Mouse (Mus musculus) thymus, adult 2 months (tissue): Measurements from ENCODE around the gene Kcnd1. TPM values are rescaled to one million over a fixed set of nuclear protein-coding genes. Genes with fewer than 3 reads are reported as not detected.

Source experiments
- DNase-seq: peaks from one replicate; pipeline ENCODE4 v3.0.0; 2021
- H3K27ac ChIP-seq: fragments of 200-500 bp; 2 replicates; pipeline ENCODE4 v1.5.1; 2012; ENCODE audit warnings: low read length, control low read depth; ENCODE audit not compliant: control insufficient read depth, insufficient read depth
- H3K27me3 ChIP-seq: fragments of 200-500 bp; 2 replicates; pipeline ENCODE4 v1.6.1; 2012; ENCODE audit warnings: mild to moderate bottlenecking, low read length, moderate library complexity, mixed read lengths; ENCODE audit not compliant: control insufficient read depth, insufficient read depth
- H3K36me3 ChIP-seq: fragments of 200-500 bp; 2 replicates; pipeline ENCODE4 v1.6.1; 2012; ENCODE audit warnings: mild to moderate bottlenecking, low read length, moderate library complexity; ENCODE audit not compliant: control insufficient read depth, insufficient read depth
- H3K4me1 ChIP-seq: fragments of 200-500 bp; replicated peaks from 2 replicates; pipeline ENCODE4 v1.6.1; 2012; ENCODE audit warnings: low read length; ENCODE audit not compliant: control insufficient read depth, insufficient read depth
- H3K4me3 ChIP-seq: fragments of 200-500 bp; 2 replicates; pipeline ENCODE4 v1.5.1; 2012; ENCODE audit warnings: mild to moderate bottlenecking, low read length, control low read depth, moderate library complexity; ENCODE audit not compliant: control insufficient read depth, insufficient read depth
- CTCF ChIP-seq: fragments of 200-500 bp; IDR thresholded peaks from 2 replicates; pipeline ENCODE4 v1.5.1; 2012; ENCODE audit warnings: mild to moderate bottlenecking, control low read depth, low read length, moderate library complexity, borderline replicate concordance; ENCODE audit not compliant: control insufficient read depth, poor library complexity, insufficient read depth; ENCODE audit errors: extremely low read depth
- POLR2A ChIP-seq: fragments of 200-500 bp; IDR thresholded peaks from 2 replicates; pipeline ENCODE4 v1.6.1; 2012; ENCODE audit warnings: mild to moderate bottlenecking, low read length, control low read depth, moderate library complexity; ENCODE audit not compliant: control insufficient read depth, poor library complexity, insufficient read depth; ENCODE audit errors: extremely low read depth
- WGBS: fragments of 180-500 bp; shearing (Covaris S2); methylation state at CpG from one replicate; pipeline ENCODE4 v1.1.7; 2018; 5-methylcytosine and 5-hydroxymethylcytosine counted together
- polyA plus RNA-seq: library from polyadenylated mRNA; depleted of rRNA; stranded (reverse); fragments of >200 nt; gene quantifications from 2 replicates; pipeline ENCODE4 v1.2.3, GENCODE M21; 2012

Kcnd1 gene
- polyA plus RNA-seq, 1 experiment, result 1.1 TPM

- Histone ChIP-seq H3K36me3 (no peaks in the 10 kb centered on the region), H3K4me3 (no peak overlapping the region), H3K27me3 (no peaks in the 10 kb centered on the region), H3K27ac (no peak overlapping the region), H3K4me1 (no peaks in the 10 kb centered on the region)
- TF ChIP-seq POLR2A, result no peak
- TF ChIP-seq CTCF, result no peak
- no peak for DNase-seq
- WGBS, result 92% methylated on average over 1 of the region's 1 CpGs
Measured at GRCm38 (mm10) chrX:7837146-7837545, 15.1 kb downstream of the Kcnd1 start.

DNA sequence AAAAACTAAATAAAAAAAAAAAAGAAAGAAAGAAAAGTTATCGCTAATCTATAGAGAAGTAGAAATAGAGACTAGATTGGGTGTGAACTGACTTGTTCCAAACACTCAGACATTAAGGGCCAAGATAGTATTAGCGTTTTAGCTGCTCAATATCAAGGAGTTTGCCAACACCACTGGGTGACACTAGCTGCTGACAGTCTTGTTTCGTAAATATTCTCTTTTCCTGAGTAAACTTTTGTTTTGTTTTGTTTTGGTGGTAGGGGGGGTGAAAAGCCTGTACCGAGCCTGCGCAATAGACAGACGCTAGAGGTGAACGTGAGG lies 18.7 kb downstream of the Kcnd1 start:
- H3K27ac ChIP-seq, result no peak overlapping the region
- WGBS, result 2% methylated on average over 7 of the region's 7 CpGs

GRCm38 (mm10) chrX:7841163-7842162 lies 19.4 kb downstream of the Kcnd1 start, which contains the start of gene Otud5:
Gene Otud5, plus strand, starts transcription at chrX:7841364.
- no peaks in the 10 kb centered on the region for H3K27me3 ChIP-seq
- no peaks in the 10 kb centered on the region for H3K36me3 ChIP-seq
- 0 out of 2 replicates have a peak, but pooled peaks cover 8% of the 10 kb centered on the region for H3K4me1 ChIP-seq
- peak within 1 kb of the TSS; percentile 89 for H3K27ac ChIP-seq
- TF ChIP-seq POLR2A, result 0 out of 2 replicates have a peak, but pooled peaks have one; percentile 34
- TF ChIP-seq CTCF, result no peak
- 2% methylated on average over 66 of the region's 74 CpGs for WGBS
- peak within 1 kb of the TSS; percentile 96 for H3K4me3 ChIP-seq
- peak; percentile 93 for DNase-seq

More for the DNA sequence above, 18.7 kb downstream of the Kcnd1 start:
- DNase-seq, result no peak
- no peak overlapping the region for H3K4me3 ChIP-seq
- TF ChIP-seq POLR2A (no peak), CTCF (no peak)
- H3K27me3 ChIP-seq, result no peaks in the 10 kb centered on the region
- H3K4me1 ChIP-seq, result 0 out of 2 replicates have a peak, but pooled peaks cover 8% of the 10 kb centered on the region
- H3K36me3 ChIP-seq, result no peaks in the 10 kb centered on the region

DNA sequence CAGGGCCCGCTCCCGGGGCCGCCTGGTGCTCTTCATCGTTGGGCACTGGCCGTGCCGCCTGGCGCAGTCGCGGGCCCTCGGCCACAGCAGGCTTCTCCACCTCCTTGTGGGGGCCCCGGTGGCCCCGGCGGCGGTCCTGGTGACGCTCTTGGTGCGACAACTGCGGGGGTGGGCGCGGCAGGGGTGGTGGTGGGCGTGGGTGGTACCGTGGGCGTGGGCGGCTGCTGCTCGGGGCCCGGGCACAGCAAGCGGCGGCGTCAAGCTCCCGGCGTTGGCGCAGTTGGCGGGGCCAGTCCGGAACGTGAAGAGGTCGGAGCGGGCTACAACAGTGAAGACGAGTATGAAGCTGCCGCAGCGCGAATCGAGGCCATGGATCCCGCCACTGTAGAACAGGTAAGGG lies 20.2 kb downstream of the Kcnd1 start:
- 3% methylated on average over 36 of the region's 42 CpGs for WGBS
- no peaks in the 10 kb centered on the region for H3K27me3 ChIP-seq
- peak; percentile 19 for DNase-seq
- H3K36me3 ChIP-seq, result no peaks in the 10 kb centered on the region
- H3K4me1 ChIP-seq, result 0 out of 2 replicates have a peak, but pooled peaks cover 8% of the 10 kb centered on the region
- H3K4me3 ChIP-seq, result peak overlapping the region; percentile 96
- H3K27ac ChIP-seq, result no peak overlapping the region; the same call in 1 of the 2 replicates
- TF ChIP-seq POLR2A, result no peak
- no peak for TF ChIP-seq CTCF

DNA sequence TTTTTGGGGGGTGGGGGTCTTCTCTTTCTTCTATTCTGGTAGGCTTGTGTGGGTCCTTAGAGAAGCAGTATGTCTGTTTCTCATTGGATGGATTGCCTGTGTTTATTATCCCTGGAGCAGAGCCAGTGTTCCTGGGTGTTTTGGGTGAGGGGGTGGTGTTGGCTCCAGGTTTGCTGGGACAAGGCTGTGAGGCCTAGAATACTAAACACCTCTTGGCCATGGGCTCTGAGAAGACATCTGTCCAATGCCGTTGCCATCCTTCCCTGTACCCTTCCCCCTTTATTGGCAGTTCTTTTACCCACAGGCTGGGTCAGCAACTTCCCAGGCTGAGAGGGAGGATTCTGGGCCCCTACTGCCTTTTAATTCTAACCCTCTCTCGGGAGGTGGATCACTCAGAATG lies 25.8 kb downstream of the Kcnd1 start:
- no peaks in the 10 kb centered on the region for H3K27me3 ChIP-seq
- peaks cover 4% of the 10 kb centered on the region; the same call in 1 of the 2 replicates for H3K36me3 ChIP-seq
- no peak overlapping the region for H3K4me3 ChIP-seq
- 89% methylated on average over 2 of the region's 2 CpGs for WGBS
- no peak for DNase-seq
- 0 out of 2 replicates have a peak, but pooled peaks cover 7% of the 10 kb centered on the region for H3K4me1 ChIP-seq
- TF ChIP-seq POLR2A (no peak), CTCF (no peak)
- no peak overlapping the region for H3K27ac ChIP-seq

- 0 out of 2 replicates have a peak, but pooled peaks cover 3% of the 10 kb centered on the region for H3K36me3 ChIP-seq
- H3K4me1 ChIP-seq, result no peaks in the 10 kb centered on the region
- DNase-seq, result peak; percentile 30
- no peaks in the 10 kb centered on the region for H3K27me3 ChIP-seq
- no peak overlapping the region for H3K4me3 ChIP-seq
- WGBS, result 14% methylated on average over 2 of the region's 2 CpGs
- TF ChIP-seq POLR2A, result no peak
- no peak for TF ChIP-seq CTCF
- no peak overlapping the region for H3K27ac ChIP-seq
Measured at GRCm38 (mm10) chrX:7854578-7854977, 32.5 kb downstream of the Kcnd1 start.
